Mouse (Mus musculus) brain, adult 2 months (tissue): Measurements from ENCODE around the gene Lamp1.

Experiments
- DNase-seq: peaks from one replicate; pipeline ENCODE4 v3.0.0; 2011; ENCODE audit warnings: low read depth, low spot score

Lamp1 gene

DNA sequence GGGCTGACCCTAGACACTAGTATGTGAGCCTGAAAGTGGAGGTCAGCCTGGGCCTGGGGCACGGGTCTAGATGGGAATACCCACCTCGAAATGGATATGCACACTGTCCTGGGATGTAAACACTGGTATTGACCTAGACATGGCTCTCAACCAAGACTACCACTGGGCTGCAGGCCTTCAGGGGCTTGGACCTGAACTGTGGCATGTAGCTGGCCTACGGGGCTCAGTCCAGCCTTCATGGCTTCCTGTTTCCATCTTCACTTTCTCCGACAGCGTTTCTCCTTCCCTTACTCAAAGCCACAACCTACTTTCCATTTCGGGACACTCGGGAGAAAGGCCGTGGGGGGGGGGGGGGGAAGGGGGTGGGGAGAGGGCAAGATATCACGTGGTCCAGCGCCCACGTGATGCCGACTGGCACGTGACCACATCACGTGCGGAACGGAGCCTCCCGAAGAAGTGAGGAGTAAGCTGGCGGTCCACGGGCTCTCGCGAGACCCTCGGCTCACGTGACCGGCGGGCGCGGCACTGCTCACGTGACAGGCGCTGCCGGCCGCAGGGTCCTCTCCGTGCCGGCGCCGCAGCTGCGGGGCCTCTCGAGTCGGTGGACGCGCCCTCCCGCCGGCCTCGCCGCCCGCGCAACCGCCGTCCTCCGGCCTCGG lies at the start of gene Lamp1:
Gene Lamp1 (plus strand): TSS at position 444 of the 659 bp plus-strand sequence.
- DNase-seq, result peak; percentile 99

GRCm38 (mm10) chr8:13109416-13109960 lies 49.5 kb upstream of the Lamp1 start:
- no peak for DNase-seq

- no peak for DNase-seq
These were observed 47.0 kb upstream of the Lamp1 start for GRCm38 (mm10) chr8:13111917-13112316.

DNA sequence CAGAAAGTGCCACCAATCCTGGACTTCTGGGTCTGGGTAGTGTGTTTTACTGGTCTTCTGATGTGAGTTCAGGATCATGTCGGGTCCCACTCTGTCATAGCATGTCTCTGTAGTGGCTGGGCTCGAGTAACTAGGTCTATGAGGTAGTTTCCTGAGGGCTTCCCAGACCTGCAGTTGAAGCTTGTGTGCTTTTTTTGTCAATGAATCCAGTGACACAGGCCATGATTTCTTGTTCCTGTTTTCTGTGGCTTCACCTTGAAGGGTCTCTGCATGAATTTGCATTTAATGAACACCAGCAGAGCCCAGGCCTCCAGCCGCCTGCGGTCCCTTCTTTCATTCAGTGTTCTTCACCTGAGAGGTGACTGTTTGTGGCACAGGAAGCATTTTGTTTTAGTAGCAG lies 45.7 kb upstream of the Lamp1 start:
- no peak for DNase-seq

DNA sequence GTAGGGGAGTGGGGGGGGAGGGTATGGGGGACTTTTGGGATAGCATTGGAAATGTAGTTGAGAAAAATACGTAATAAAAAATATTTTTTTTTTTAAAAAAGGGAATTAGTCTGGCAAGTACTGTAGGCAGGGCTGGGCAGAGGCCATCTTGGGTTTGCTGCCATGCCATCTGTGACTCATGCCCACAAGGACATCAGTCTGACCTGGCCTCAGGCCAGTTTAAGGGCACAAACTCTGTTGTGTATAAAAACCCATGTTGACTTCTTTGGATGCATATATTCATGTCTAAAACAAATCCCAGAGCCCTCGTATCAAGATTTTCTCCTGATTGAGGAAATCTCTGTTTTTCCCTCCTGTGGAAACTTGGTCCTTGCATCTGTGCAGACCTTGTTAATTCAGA lies 41.9 kb upstream of the Lamp1 start:
- peak; percentile 12 for DNase-seq

DNA sequence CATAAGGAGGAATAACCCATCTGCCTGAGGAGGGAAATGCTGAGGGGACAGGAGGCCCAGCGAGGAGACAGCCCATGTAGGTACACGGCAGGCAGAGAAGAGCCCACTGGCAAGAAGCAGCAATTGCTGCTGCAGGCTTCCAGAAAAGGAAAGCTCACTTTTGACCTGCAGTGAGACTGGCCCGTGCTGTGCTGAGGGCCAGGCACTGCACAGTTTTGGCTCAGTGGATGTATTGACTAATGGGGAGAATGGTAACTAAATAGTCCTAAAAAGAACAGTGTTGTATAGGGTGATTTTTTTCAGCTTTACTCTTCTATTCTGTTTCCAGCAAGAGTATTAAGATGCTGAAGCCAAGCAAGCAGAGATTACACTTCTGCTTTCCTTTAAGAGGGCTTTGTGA lies 40.4 kb upstream of the Lamp1 start:
- no peak for DNase-seq

DNA sequence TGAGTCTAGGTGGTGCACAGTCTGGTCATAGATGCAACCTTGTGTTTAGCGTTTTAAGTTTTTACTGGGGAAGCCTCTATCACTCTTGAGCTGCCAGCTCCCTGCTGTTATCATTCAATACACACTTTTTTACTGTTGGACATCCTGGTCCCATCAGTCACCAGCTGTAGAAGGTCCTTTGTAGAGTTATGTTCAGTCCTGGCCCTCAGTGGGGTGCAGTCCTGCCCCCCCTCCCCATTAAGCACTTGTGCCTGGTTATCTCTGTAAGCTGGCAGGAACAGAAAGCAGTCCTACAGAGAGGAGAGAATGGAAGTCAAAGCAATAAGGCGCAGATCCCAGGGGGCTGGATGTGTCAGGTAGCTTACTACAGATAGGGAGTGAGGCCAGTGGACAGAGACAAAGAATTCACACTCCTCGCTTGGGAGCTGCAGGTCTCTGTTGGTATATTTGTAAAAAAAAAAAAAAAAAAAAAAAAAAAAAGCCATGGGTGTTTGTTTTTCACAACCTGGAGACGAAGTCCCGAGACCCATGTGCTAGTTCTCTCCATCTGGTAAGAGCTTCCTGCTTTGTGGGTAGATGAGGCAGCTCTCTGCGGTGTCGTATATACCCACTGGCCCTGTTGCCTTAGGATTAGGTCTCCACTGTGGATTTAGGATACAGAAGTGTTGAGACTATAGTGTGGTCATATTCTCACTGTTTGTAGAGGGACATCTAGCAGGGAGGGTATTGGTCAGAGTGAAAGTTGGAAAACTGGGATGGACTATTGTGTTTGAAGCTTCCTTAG lies 37.9 kb upstream of the Lamp1 start:
- no peak for DNase-seq

GRCm38 (mm10) chr8:13122887-13123421 lies 36.0 kb upstream of the Lamp1 start:
- DNase-seq, result no peak

- DNase-seq, result no peak
These were observed 34.1 kb upstream of the Lamp1 start for GRCm38 (mm10) chr8:13124897-13125296.

GRCm38 (mm10) chr8:13132220-13132619 lies 26.7 kb upstream of the Lamp1 start:
- DNase-seq, result peak; percentile 79

GRCm38 (mm10) chr8:13139641-13140182 lies 19.2 kb upstream of the Lamp1 start:
- no peak for DNase-seq

DNA sequence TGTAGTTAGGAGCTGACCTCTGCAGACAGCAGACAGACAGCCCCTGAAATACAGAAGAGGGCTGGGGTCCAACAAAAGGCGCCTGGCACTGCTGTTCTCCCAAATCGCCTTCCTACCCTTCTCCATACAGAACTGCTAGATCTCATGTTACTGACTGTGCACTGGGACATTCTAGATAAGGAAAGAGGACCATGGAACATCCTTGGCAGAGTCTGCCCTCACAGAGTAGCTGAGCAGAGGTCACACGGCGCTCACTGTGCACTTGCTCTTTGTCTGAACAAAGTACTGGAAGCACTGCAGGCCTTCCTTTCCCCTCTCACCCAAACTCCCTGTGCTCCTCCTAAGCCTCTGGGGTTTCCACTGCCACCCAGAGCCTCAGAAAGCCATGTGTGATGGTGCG lies 17.3 kb upstream of the Lamp1 start:
- no peak for DNase-seq

DNA sequence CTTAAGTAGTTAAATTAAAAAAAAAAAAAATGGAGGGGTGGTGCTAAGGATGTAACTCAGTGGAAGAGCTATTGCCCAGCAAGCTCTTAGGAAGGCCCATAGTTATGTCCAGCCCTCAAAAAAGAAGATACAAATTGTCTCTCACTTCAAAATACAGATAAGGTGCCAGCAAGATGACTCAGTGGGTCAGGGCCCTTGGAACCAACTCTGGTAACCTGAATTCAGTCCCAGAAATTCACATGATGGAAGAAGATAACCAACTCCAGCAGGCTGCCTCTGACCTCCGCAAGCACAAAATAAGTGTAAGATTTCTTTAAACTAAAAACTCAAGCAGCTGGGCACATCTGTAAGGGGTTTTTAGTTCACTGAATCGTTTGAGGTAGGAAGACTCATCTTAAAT lies 10.5 kb upstream of the Lamp1 start:
- no peak for DNase-seq

- no peak for DNase-seq
These were observed 9.7 kb upstream of the Lamp1 start for GRCm38 (mm10) chr8:13149287-13149686.

DNA sequence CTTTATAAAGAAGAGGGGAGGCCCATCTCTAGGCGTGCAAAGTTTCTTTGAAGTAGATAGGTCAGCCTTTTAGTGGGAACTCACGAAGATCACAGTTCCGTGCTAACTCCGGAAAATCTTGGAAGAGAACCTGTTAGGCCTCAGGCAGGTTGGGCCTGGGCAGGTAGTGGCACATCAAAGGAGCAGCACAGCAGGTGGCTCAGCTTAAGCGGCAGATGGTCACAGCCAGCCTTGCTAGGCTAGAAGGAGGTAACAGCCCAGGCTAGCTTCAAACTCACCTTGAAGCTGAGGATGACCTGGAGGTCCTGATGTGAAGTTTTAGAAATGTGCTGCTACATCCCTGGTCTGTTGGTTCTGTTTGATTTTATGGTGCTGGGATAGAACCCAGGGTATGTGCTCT lies 9.1 kb upstream of the Lamp1 start:
- DNase-seq, result no peak

DNA sequence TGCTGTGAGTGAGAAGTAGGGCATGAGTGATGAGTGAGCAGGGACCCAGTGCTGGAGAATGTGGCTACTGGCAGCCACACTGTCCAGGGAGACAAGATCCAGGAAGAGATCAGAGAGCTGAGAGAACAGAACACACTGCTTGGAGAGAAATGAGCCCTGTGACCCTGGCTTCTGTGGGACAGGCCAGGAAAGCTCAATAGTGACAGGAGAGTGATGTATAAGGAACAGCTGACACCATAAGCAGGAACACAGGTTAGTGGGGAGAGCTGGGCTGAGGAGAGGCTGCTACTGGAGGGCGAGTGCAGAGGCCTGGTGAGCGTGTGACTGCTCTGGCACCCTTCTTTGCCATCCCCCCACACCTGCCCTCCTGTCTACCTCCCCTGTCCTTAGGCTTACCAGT lies 8.0 kb upstream of the Lamp1 start:
- no peak for DNase-seq

GRCm38 (mm10) chr8:13154099-13154498 lies 4.9 kb upstream of the Lamp1 start:
- no peak for DNase-seq

DNA sequence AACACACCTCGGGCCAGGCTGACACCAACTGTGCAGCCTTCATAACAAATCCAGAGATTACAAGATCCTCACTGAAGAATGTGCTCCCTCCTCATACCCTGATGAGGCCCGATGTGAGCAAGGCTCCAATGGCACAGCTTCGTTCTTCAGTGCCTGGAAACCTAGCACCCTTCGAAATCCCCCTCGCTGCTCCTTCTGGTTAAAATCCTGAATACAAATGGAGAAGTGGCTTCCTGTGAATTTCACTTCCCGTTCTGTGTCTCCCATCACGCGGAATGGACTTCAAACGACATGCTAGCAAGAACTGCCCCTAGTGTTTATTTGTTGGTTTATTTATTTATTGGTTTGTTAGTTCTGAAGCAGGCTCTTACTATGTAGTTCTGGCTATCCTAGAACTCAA lies 3.6 kb upstream of the Lamp1 start:
- no peak for DNase-seq

DNA sequence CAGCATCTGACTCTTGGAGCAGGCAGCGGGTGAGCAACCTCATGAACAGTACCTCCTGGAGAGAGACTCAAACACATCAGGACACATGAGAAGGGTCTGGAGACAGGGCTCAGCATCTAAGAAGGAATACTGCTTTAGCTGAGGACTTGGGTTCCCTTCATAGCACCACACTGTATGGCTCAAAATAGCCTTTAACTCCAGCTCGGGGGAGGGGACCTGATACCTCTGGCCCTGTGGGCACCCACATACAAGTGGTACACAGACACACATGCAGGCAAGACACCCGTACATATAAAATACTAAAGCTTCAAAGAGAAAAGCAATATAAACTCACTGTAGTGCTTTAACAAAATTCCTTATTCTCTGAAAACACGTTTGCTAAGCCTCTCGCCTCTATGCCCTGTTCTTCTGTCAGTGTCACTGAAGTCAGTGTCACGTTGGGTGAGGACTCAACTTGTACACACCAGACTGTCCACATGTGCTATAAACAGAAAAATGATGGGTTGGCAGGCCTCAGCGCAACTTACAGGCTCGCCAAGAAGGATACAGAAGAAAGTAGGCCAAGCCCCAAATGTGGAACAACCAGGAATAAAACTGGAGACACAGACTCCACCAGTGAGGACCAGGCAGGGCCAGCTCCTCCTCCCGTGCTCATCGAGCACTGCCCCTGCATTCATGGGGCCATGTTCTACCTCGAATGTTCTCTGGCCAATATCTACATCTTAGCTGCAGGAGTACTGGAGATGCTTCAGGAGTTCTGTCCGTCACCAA lies 2.4 kb upstream of the Lamp1 start:
- peak; percentile 73 for DNase-seq

- DNase-seq, result peak; percentile 21
These were observed 468 bp downstream of the Lamp1 start for GRCm38 (mm10) chr8:13159377-13159881.

- DNase-seq, result no peak
These were observed 1.7 kb downstream of the Lamp1 start for GRCm38 (mm10) chr8:13160691-13161090.
